Mouse (Mus musculus) ES-E14 (cell line): ENCODE measurements around the gene Kank1. TPM values are rescaled to one million over a fixed set of nuclear protein-coding genes. Genes with fewer than 3 reads are reported as not detected.

Experiments
- DNase-seq: peaks from one replicate; pipeline ENCODE4 v3.0.0-alpha.2; 2013; ENCODE audit warnings: low read depth, low spot score
- H3K27ac ChIP-seq: 2 replicates; pipeline ENCODE4 v1.5.1; 2012; ENCODE audit warnings: low read depth, mild to moderate bottlenecking, low read length, moderate library complexity, mixed read lengths; ENCODE audit not compliant: poor library complexity, insufficient read depth, severe bottlenecking
- H3K36me3 ChIP-seq: 2 replicates; pipeline ENCODE4 v1.6.1; 2012; ENCODE audit warnings: mild to moderate bottlenecking, low read length, moderate library complexity, mixed read lengths; ENCODE audit not compliant: control insufficient read depth, poor library complexity, insufficient read depth, severe bottlenecking
- H3K4me1 ChIP-seq, 2 experiments: fragments of 150-350 bp in 1 of 2; sonication (generic) in 1 of 2; 2 replicates each; pipeline ENCODE4 v1.6.1; 2012; ENCODE audit warnings: low read length in 2 of 2, mild to moderate bottlenecking in 1 of 2, mixed read lengths in 1 of 2; ENCODE audit not compliant: control insufficient read depth in 2 of 2, insufficient read depth in 2 of 2, poor library complexity in 1 of 2
- H3K4me3 ChIP-seq, 2 experiments: fragments of 150-350 bp in 1 of 2; sonication (generic) in 1 of 2; 2 replicates each; pipeline ENCODE4 v1.5.1; 2012; ENCODE audit warnings: low read length in 2 of 2, low read depth in 1 of 2, mild to moderate bottlenecking in 1 of 2, mixed read lengths in 1 of 2; ENCODE audit not compliant: insufficient read depth in 1 of 2, poor library complexity in 1 of 2, severe bottlenecking in 1 of 2
- H3K9ac ChIP-seq: 2 replicates; pipeline ENCODE4 v1.6.1; 2012; ENCODE audit warnings: low read depth, mild to moderate bottlenecking, low read length, mixed read lengths; ENCODE audit not compliant: poor library complexity, insufficient read depth, severe bottlenecking
- H3K9me3 ChIP-seq: fragments of 150-350 bp; sonication (generic); 2 replicates; pipeline ENCODE4 v1.6.1; 2012; ENCODE audit warnings: low read depth, mild to moderate bottlenecking, low read length; ENCODE audit not compliant: control insufficient read depth, insufficient read depth
- CHD2 ChIP-seq: IDR thresholded peaks from 2 replicates; pipeline ENCODE4 v1.6.1; 2014; ENCODE audit warnings: mild to moderate bottlenecking, low read depth, low read length, inconsistent platforms
- HCFC1 ChIP-seq: IDR thresholded peaks from 2 replicates; pipeline ENCODE4 v1.6.1; 2012; ENCODE audit warnings: low read length, inconsistent platforms, borderline replicate concordance; ENCODE audit not compliant: insufficient read depth
- MAFK ChIP-seq: IDR thresholded peaks from 2 replicates; pipeline ENCODE4 v1.6.1; 2014; ENCODE audit warnings: mild to moderate bottlenecking, low read depth, low read length, inconsistent platforms; ENCODE audit not compliant: insufficient read depth
- ZC3H11A ChIP-seq: IDR thresholded peaks from 2 replicates; pipeline ENCODE4 v1.6.1; 2012; ENCODE audit warnings: low read depth, mild to moderate bottlenecking, inconsistent platforms, low read length, borderline replicate concordance
- ZNF384 ChIP-seq: IDR thresholded peaks from 2 replicates; pipeline ENCODE4 v1.6.1; 2012; ENCODE audit warnings: low read depth, low read length, inconsistent platforms
- in situ Hi-C, 2 experiments: fragments of 600-800 bp; cut with MboI; formaldehyde crosslinking; loops; one replicate each; pipeline ENCODE4 v1.15.1; 2025; ENCODE audit warnings: low sequenced_read_pairs in 2 of 2, inconsistent platforms in 1 of 2; ENCODE audit not compliant: unreplicated experiment in 2 of 2
- total RNA-seq: library from RNA; depleted of rRNA; stranded (reverse); fragments of 300-350 nt; gene quantifications from 2 replicates; pipeline ENCODE4 v1.2.3, GENCODE M21; 2012

The Kank1 gene
- total RNA-seq, 1 experiment: 9.8 TPM

- no peaks in the 10 kb centered on the region for H3K9me3 ChIP-seq
- H3K4me1 ChIP-seq: peaks cover 0 to 3% of the 10 kb centered on the region in 2 experiments; a peak in 2 of 4 replicates
- in situ Hi-C loops: no loop called here
These were observed 114.6 kb downstream of the Kank1 start for GRCm38 (mm10) chr19:25351257-25351955.

GRCm38 (mm10) chr19:25357094-25357493 is 120.3 kb downstream of the Kank1 start:
- Histone ChIP-seq H3K9me3 (no peaks in the 10 kb centered on the region), H3K27ac (no peak overlapping the region), H3K9ac (no peak overlapping the region), H3K4me3 (no peak overlapping the region), H3K36me3 (no peaks in the 10 kb centered on the region), H3K4me1 (peaks cover 2 to 13% of the 10 kb centered on the region in 2 experiments; a peak in 2 of 4 replicates)
- no peak for DNase-seq
- no peak for TF ChIP-seq CHD2
- TF ChIP-seq MAFK: no peak
- TF ChIP-seq ZC3H11A: no peak
- no peak for TF ChIP-seq HCFC1
- TF ChIP-seq ZNF384: no peak
- in situ Hi-C loops: no loop called here

More at GRCm38 (mm10) chr19:25351257-25351955, 114.6 kb downstream of the Kank1 start:
- no peak overlapping the region for H3K4me3 ChIP-seq
- TF ChIP-seq HCFC1 (no peak), CHD2 (no peak), ZNF384 (no peak), ZC3H11A (no peak)
- no peak for DNase-seq
- H3K9ac ChIP-seq: no peak overlapping the region
- no peak overlapping the region for H3K27ac ChIP-seq
- peaks cover 2% of the 10 kb centered on the region; the same call in 1 of the 2 replicates for H3K36me3 ChIP-seq

GRCm38 (mm10) chr19:25358486-25359120 is 121.8 kb downstream of the Kank1 start:
- no peak for DNase-seq
- peaks cover 2 to 15% of the 10 kb centered on the region in 2 experiments; a peak in 2 of 4 replicates for H3K4me1 ChIP-seq

GRCm38 (mm10) chr19:25360571-25361029 is 123.8 kb downstream of the Kank1 start:
- in situ Hi-C loops: no loop called here
- Histone ChIP-seq H3K4me3 (no peak overlapping the region), H3K4me1 (peaks cover 2 to 15% of the 10 kb centered on the region in 2 experiments; a peak in 2 of 4 replicates), H3K9me3 (no peaks in the 10 kb centered on the region), H3K27ac (no peak overlapping the region), H3K9ac (no peak overlapping the region), H3K36me3 (no peaks in the 10 kb centered on the region)
- TF ChIP-seq ZNF384 (no peak), ZC3H11A (no peak), HCFC1 (no peak), MAFK (no peak), CHD2 (no peak)
- DNase-seq: no peak

More at GRCm38 (mm10) chr19:25358486-25359120, 121.8 kb downstream of the Kank1 start:
- H3K27ac ChIP-seq: no peak overlapping the region
- H3K4me3 ChIP-seq: no peak overlapping the region
- H3K9me3 ChIP-seq: no peaks in the 10 kb centered on the region
- H3K9ac ChIP-seq: no peak overlapping the region
- no peaks in the 10 kb centered on the region for H3K36me3 ChIP-seq
- TF ChIP-seq ZNF384 (no peak), ZC3H11A (no peak), MAFK (no peak), HCFC1 (no peak), CHD2 (no peak)
- in situ Hi-C loops: no loop called here
